11 mouse cellular contexts compared by ENCODE assay signal in the genomic region with DNA sequence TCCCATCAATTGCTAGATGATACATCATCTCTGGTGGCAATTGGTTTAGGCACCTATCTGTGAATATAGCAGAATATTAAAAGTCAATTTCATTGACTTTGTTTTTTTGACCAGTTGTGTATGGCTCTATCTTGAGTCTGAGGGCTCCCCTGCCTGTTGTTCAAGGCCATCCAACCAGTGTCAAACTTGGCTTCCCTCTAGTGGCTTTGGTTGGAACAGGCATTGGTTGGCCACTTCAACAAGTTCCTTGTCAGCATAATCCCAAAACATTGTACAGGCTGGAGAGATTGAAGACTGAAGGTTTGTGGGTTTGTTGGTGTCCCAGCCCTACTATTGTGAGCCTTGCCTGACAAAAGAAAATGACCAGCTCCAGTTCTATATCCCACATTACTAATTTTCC. TPM values are rescaled to one million over a fixed set of nuclear protein-coding genes. Genes with fewer than 3 reads are reported as not detected.
DNase-seq lines count a peak whose midpoint lies in the region; ATAC-seq lines count a peak whose summit lies in the region.
"Had no signal": no experiment of that assay in that cellular context is flagged by ENCODE, and none has a peak within 500 bp of the region (broad histone marks: within the 10 kb centered on the region; RNA-seq: fewer than 3 reads in every experiment).

No protein-coding gene starts in this region.

- peak; percentile 29 for DNase-seq in adrenal gland, postnatal 14 days
- DNase-seq in adrenal gland, postnatal 25 days: no peak
- peak; percentile 5 for DNase-seq in left cerebral cortex, postnatal 4 days
- no peak for DNase-seq in left cerebral cortex, adult 18-20 months (ENCODE audit: low spot score in 2 of 2)
- peak; percentile 46 for DNase-seq in ES-CJ7 (ENCODE audit: low read depth, low spot score)
- no peak for DNase-seq in frontal cortex, postnatal 14 days (ENCODE audit: low spot score in 2 of 2)
- no peak for DNase-seq in thymus, postnatal 14 days
- DNase-seq: lung, postnatal 4 days had no signal

- peak; percentile 89 for ATAC-seq in common myeloid progenitor, adult 5-6 weeks (replicated peaks; ENCODE audit: low read depth, poor library complexity, severe bottlenecking)

- intact Hi-C loops in left cerebral cortex, postnatal 4 days (cut with DNase I): no loop called here

RNA-seq across cellular contexts. Expression of gene Vmn1r9, which starts 2.9 kb away (rescaled TPM):
- not detected in 2 replicates for total RNA-seq in adrenal gland, postnatal 14 days (2021)
- total RNA-seq in adrenal gland, postnatal 25 days (2021): not detected in 2 replicates
- total RNA-seq in left cerebral cortex, postnatal 4 days (2021): not detected
- not detected for total RNA-seq in left cerebral cortex, adult 18-20 months (2021)
- not detected in 2 replicates for total RNA-seq in common myeloid progenitor, adult 5-6 weeks (2017)
- total RNA-seq: hematopoietic stem cell, adult 5-6 weeks; left cerebral cortex, adult 8-10 months had no signal

RNA-seq across cellular contexts. Expression of gene Vmn1r8, which starts 31.6 kb away (rescaled TPM):
- total RNA-seq in adrenal gland, postnatal 14 days (2021): not detected in 2 replicates
- total RNA-seq in adrenal gland, postnatal 25 days (2021): not detected in 2 replicates
- not detected for total RNA-seq in left cerebral cortex, postnatal 4 days (2021)
- total RNA-seq in left cerebral cortex, adult 18-20 months (2021): not detected
- not detected in 2 replicates for total RNA-seq in common myeloid progenitor, adult 5-6 weeks (2017)
- total RNA-seq: hematopoietic stem cell, adult 5-6 weeks; left cerebral cortex, adult 8-10 months had no signal

RNA-seq across cellular contexts. Expression of gene Vmn1r7, which starts 38.6 kb away (rescaled TPM):
- total RNA-seq in adrenal gland, postnatal 14 days (2021): not detected in 2 replicates
- total RNA-seq in adrenal gland, postnatal 25 days (2021): not detected in 2 replicates
- total RNA-seq in left cerebral cortex, postnatal 4 days (2021): not detected
- total RNA-seq in left cerebral cortex, adult 18-20 months (2021): not detected
- not detected in 2 replicates for total RNA-seq in common myeloid progenitor, adult 5-6 weeks (2017)
- total RNA-seq: hematopoietic stem cell, adult 5-6 weeks; left cerebral cortex, adult 8-10 months had no signal

RNA-seq across cellular contexts. Expression of gene Vmn1r10, which starts 45.5 kb away (rescaled TPM):
- not detected in 2 replicates for total RNA-seq in adrenal gland, postnatal 14 days (2021)
- not detected in 2 replicates for total RNA-seq in adrenal gland, postnatal 25 days (2021)
- total RNA-seq in left cerebral cortex, postnatal 4 days (2021): not detected
- total RNA-seq in left cerebral cortex, adult 18-20 months (2021): not detected
- not detected in 2 replicates for total RNA-seq in common myeloid progenitor, adult 5-6 weeks (2017)
- total RNA-seq: hematopoietic stem cell, adult 5-6 weeks; left cerebral cortex, adult 8-10 months had no signal

Comparison
In these comparisons a context has a peak if more than half of its experiments do, and no peak if none do; other contexts are left out.
1. DNase-seq: peak in adrenal gland, postnatal 14 days (single experiment), left cerebral cortex, postnatal 4 days (single experiment) and ES-CJ7 (single experiment); none in adrenal gland, postnatal 25 days (single experiment), left cerebral cortex, adult 18-20 months (0 of 2), frontal cortex, postnatal 14 days (0 of 2) and thymus, postnatal 14 days (single experiment).